In genomic region chr3:104795661-104796340, GRCm38 (mm10) we compare ENCODE assay signal across 11 mouse cellular contexts. TPM values are rescaled to one million over a fixed set of nuclear protein-coding genes. Genes with fewer than 3 reads are reported as not detected.
A peak's percentile ranks its signal among the peaks of the same experiment; 100 is the strongest.
DNase-seq lines count a peak whose midpoint lies in the region; ATAC-seq and TF ChIP-seq lines count a peak whose summit lies in the region.
"Had no signal": no experiment of that assay in that cellular context is flagged by ENCODE, and none has a peak within 500 bp of the region (broad histone marks: within the 10 kb centered on the region; RNA-seq: fewer than 3 reads in every experiment).

No protein-coding gene starts in this region.

- no peaks in the 10 kb centered on the region for H3K27me3 ChIP-seq in forebrain, embryonic 10.5 days (ENCODE audit: poor library complexity, severe bottlenecking)
- H3K27me3 ChIP-seq in forebrain, embryonic 15.5 days: no peaks in the 10 kb centered on the region
- no peaks in the 10 kb centered on the region for H3K27me3 ChIP-seq in kidney, embryonic 14.5 days (ENCODE audit: control insufficient read depth, insufficient read depth, low read length)
- no peaks in the 10 kb centered on the region for H3K27me3 ChIP-seq in embryonic facial prominence, embryonic 13.5 days
- H3K27me3 ChIP-seq in neural tube, embryonic 15.5 days (replicated peaks): no peaks in the 10 kb centered on the region
- no peaks in the 10 kb centered on the region for H3K27me3 ChIP-seq in midbrain, postnatal 0 days (ENCODE audit: insufficient read depth, low read length)

- no peak overlapping the region for H3K9ac ChIP-seq in forebrain, embryonic 15.5 days (replicated peaks)
- H3K9ac ChIP-seq in kidney, embryonic 14.5 days (ENCODE audit: low read depth, low read length): 0 out of 2 replicates have a peak overlapping the region, but pooled peaks have one; percentile 12
- no peak overlapping the region for H3K9ac ChIP-seq in embryonic facial prominence, embryonic 13.5 days
- H3K9ac ChIP-seq in neural tube, embryonic 15.5 days (replicated peaks): no peak overlapping the region
- no peak overlapping the region for H3K9ac ChIP-seq in midbrain, postnatal 0 days (replicated peaks; ENCODE audit: low read length, poor library complexity, severe bottlenecking)

- no peak for DNase-seq in forebrain, embryonic 10.5 days (ENCODE audit: extremely low spot score, low spot score)
- no peak for DNase-seq in kidney, postnatal 25 days
- no peak for DNase-seq in layer of hippocampus, adult 18-20 months (ENCODE audit: low spot score in 2 of 2)
- no peak for DNase-seq in midbrain, postnatal 0 days (ENCODE audit: low spot score)
- DNase-seq: cerebellum, postnatal 25 days had no signal

- H3K4me3 ChIP-seq in forebrain, embryonic 10.5 days: no peak overlapping the region
- H3K4me3 ChIP-seq in forebrain, embryonic 15.5 days: no peak overlapping the region
- no peak overlapping the region for H3K4me3 ChIP-seq in kidney, embryonic 14.5 days (ENCODE audit: low read length)
- no peak overlapping the region for H3K4me3 ChIP-seq in embryonic facial prominence, embryonic 13.5 days
- no peak overlapping the region for H3K4me3 ChIP-seq in neural tube, embryonic 15.5 days (replicated peaks)
- H3K4me3 ChIP-seq in midbrain, postnatal 0 days (ENCODE audit: low read depth, low read length): no peak overlapping the region

- 79% methylated on average over 15 of the region's 15 CpGs for WGBS in forebrain, embryonic 10.5 days
- WGBS in forebrain, embryonic 15.5 days: 68% methylated on average over 15 of the region's 15 CpGs
- 58% methylated on average over 15 of the region's 15 CpGs for WGBS in kidney, embryonic 14.5 days
- 71% methylated on average over 15 of the region's 15 CpGs for WGBS in embryonic facial prominence, embryonic 13.5 days
- WGBS in neural tube, embryonic 15.5 days: 64% methylated on average over 15 of the region's 15 CpGs
- 69% methylated on average over 15 of the region's 15 CpGs for WGBS in midbrain, postnatal 0 days

- no peak for ATAC-seq in forebrain, embryonic 15.5 days (replicated peaks)
- no peak for ATAC-seq in kidney, embryonic 14.5 days (ENCODE audit: low FRiP score, low TSS enrichment)
- no peak for ATAC-seq in embryonic facial prominence, embryonic 13.5 days (ENCODE audit: insufficient number of reproducible peaks, insufficient read depth, low FRiP score, low TSS enrichment, low read depth)
- no peak for ATAC-seq in neural tube, embryonic 15.5 days (ENCODE audit: low FRiP score)
- no peak for ATAC-seq in midbrain, postnatal 0 days (ENCODE audit: low FRiP score)

- no peak for TF ChIP-seq CTCF in midbrain, postnatal 0 days (IDR thresholded peaks at IDR 0.05)

- H3K4me2 ChIP-seq in forebrain, embryonic 15.5 days (replicated peaks): no peak overlapping the region
- H3K4me2 ChIP-seq in kidney, embryonic 14.5 days (replicated peaks; ENCODE audit: low read depth, low read length): no peak overlapping the region
- H3K4me2 ChIP-seq in embryonic facial prominence, embryonic 13.5 days: no peak overlapping the region
- no peak overlapping the region for H3K4me2 ChIP-seq in neural tube, embryonic 15.5 days
- H3K4me2 ChIP-seq in midbrain, postnatal 0 days (ENCODE audit: low read depth, low read length, poor library complexity, severe bottlenecking): no peak overlapping the region

- H3K27ac ChIP-seq in forebrain, embryonic 10.5 days: peak overlapping the region; percentile 77
- no peak overlapping the region for H3K27ac ChIP-seq in forebrain, embryonic 15.5 days (replicated peaks)
- H3K27ac ChIP-seq in kidney, embryonic 14.5 days (ENCODE audit: low read depth, low read length): peak overlapping the region; percentile 82
- peak overlapping the region; percentile 60 for H3K27ac ChIP-seq in embryonic facial prominence, embryonic 13.5 days
- H3K27ac ChIP-seq in neural tube, embryonic 15.5 days (replicated peaks): peak overlapping the region; percentile 33; the same call in 1 of the 2 replicates
- no peak overlapping the region for H3K27ac ChIP-seq in midbrain, postnatal 0 days (ENCODE audit: low read depth, low read length)

- peaks cover 52% of the 10 kb centered on the region for H3K4me1 ChIP-seq in forebrain, embryonic 10.5 days
- H3K4me1 ChIP-seq in forebrain, embryonic 15.5 days: peaks cover 19% of the 10 kb centered on the region; the same call in 1 of the 2 replicates
- peaks cover 52% of the 10 kb centered on the region for H3K4me1 ChIP-seq in kidney, embryonic 14.5 days (ENCODE audit: control insufficient read depth, insufficient read depth, low read length)
- peaks cover 56% of the 10 kb centered on the region for H3K4me1 ChIP-seq in embryonic facial prominence, embryonic 13.5 days
- peaks cover 46% of the 10 kb centered on the region for H3K4me1 ChIP-seq in neural tube, embryonic 15.5 days
- no peaks in the 10 kb centered on the region for H3K4me1 ChIP-seq in midbrain, postnatal 0 days (ENCODE audit: insufficient read depth, low read length)

- peaks cover 82% of the 10 kb centered on the region for H3K36me3 ChIP-seq in forebrain, embryonic 10.5 days (replicated peaks)
- H3K36me3 ChIP-seq in forebrain, embryonic 15.5 days: peaks cover 8% of the 10 kb centered on the region
- H3K36me3 ChIP-seq in kidney, embryonic 14.5 days (ENCODE audit: control insufficient read depth, insufficient read depth, low read length): peaks cover 76% of the 10 kb centered on the region
- H3K36me3 ChIP-seq in embryonic facial prominence, embryonic 13.5 days: peaks cover 87% of the 10 kb centered on the region
- peaks cover 21% of the 10 kb centered on the region; the same call in 1 of the 2 replicates for H3K36me3 ChIP-seq in neural tube, embryonic 15.5 days
- H3K36me3 ChIP-seq in midbrain, postnatal 0 days (ENCODE audit: insufficient read depth, low read length): peaks cover 32% of the 10 kb centered on the region

- H3K9me3 ChIP-seq in forebrain, embryonic 10.5 days: no peaks in the 10 kb centered on the region
- no peaks in the 10 kb centered on the region for H3K9me3 ChIP-seq in forebrain, embryonic 15.5 days
- no peaks in the 10 kb centered on the region for H3K9me3 ChIP-seq in kidney, embryonic 14.5 days (ENCODE audit: control insufficient read depth, low read length)
- no peaks in the 10 kb centered on the region for H3K9me3 ChIP-seq in embryonic facial prominence, embryonic 13.5 days
- no peaks in the 10 kb centered on the region for H3K9me3 ChIP-seq in neural tube, embryonic 15.5 days (replicated peaks)
- no peaks in the 10 kb centered on the region for H3K9me3 ChIP-seq in midbrain, postnatal 0 days (ENCODE audit: low read length)

RNA-seq across cellular contexts. Expression of gene Rhoc, which starts 7.6 kb away (rescaled TPM):
- polyA plus RNA-seq in forebrain, embryonic 10.5 days (2016; fragmentation: Nextera tagmentation; extraction: Ambion mirVana): 84.9 and 90.1 TPM in 2 replicates
- polyA plus RNA-seq in forebrain, embryonic 15.5 days (2015; fragmentation: Nextera tagmentation; extraction: Ambion mirVana): 43.3 and 44.6 TPM in 2 replicates
- 110 and 127 TPM in 2 replicates for polyA plus RNA-seq in kidney, embryonic 14.5 days (2014; fragmentation: Nextera tagmentation; extraction: Ambion mirVana)
- polyA plus RNA-seq in embryonic facial prominence, embryonic 13.5 days (2015; fragmentation: Nextera tagmentation; extraction: Ambion mirVana): 145 and 158 TPM in 2 replicates
- 74.6 and 85.4 TPM in 2 replicates for polyA plus RNA-seq in neural tube, embryonic 15.5 days (2015; fragmentation: Nextera tagmentation; extraction: Ambion mirVana)
- 10 to 100 TPM; 20.5 to 21.6 TPM for total RNA-seq in layer of hippocampus, adult 18-20 months (2021)
- 35.2 and 50.9 TPM in 2 replicates for total RNA-seq in midbrain, postnatal 0 days (2014; rRNA removed)
- 39.9 and 44.8 TPM in 2 replicates for polyA plus RNA-seq in midbrain, postnatal 0 days (2015; fragmentation: Nextera tagmentation; extraction: Ambion mirVana)

RNA-seq across cellular contexts. Expression of gene Fam19a3, which starts 14.2 kb away (rescaled TPM):
- polyA plus RNA-seq in forebrain, embryonic 10.5 days (2016; fragmentation: Nextera tagmentation; extraction: Ambion mirVana): not detected in 2 replicates
- 0.06 and 0.11 TPM in 2 replicates for polyA plus RNA-seq in forebrain, embryonic 15.5 days (2015; fragmentation: Nextera tagmentation; extraction: Ambion mirVana)
- 0.09 and 0.24 TPM in 2 replicates for polyA plus RNA-seq in kidney, embryonic 14.5 days (2014; fragmentation: Nextera tagmentation; extraction: Ambion mirVana)
- polyA plus RNA-seq in embryonic facial prominence, embryonic 13.5 days (2015; fragmentation: Nextera tagmentation; extraction: Ambion mirVana): 0.15 and 0.25 TPM in 2 replicates
- polyA plus RNA-seq in neural tube, embryonic 15.5 days (2015; fragmentation: Nextera tagmentation; extraction: Ambion mirVana): 0.09 and 0.17 TPM in 2 replicates
- not detected for total RNA-seq in layer of hippocampus, adult 18-20 months (2021)
- total RNA-seq in midbrain, postnatal 0 days (2014; rRNA removed): 0.09 and 0.11 TPM in 2 replicates
- not detected in 2 replicates for polyA plus RNA-seq in midbrain, postnatal 0 days (2015; fragmentation: Nextera tagmentation; extraction: Ambion mirVana)
- polyA plus RNA-seq: macrophage; neural tube, embryonic 14.5 days had no signal

RNA-seq across cellular contexts. Expression of gene Ppm1j, which starts 14.9 kb away (rescaled TPM):
- polyA plus RNA-seq in forebrain, embryonic 10.5 days (2016; fragmentation: Nextera tagmentation; extraction: Ambion mirVana): 1.4 and 1.6 TPM in 2 replicates
- polyA plus RNA-seq in forebrain, embryonic 15.5 days (2015; fragmentation: Nextera tagmentation; extraction: Ambion mirVana): 1.9 and 2.7 TPM in 2 replicates
- polyA plus RNA-seq in kidney, embryonic 14.5 days (2014; fragmentation: Nextera tagmentation; extraction: Ambion mirVana): 3.5 and 5.3 TPM in 2 replicates
- polyA plus RNA-seq in embryonic facial prominence, embryonic 13.5 days (2015; fragmentation: Nextera tagmentation; extraction: Ambion mirVana): 3.4 and 3.5 TPM in 2 replicates
- 2.3 and 2.8 TPM in 2 replicates for polyA plus RNA-seq in neural tube, embryonic 15.5 days (2015; fragmentation: Nextera tagmentation; extraction: Ambion mirVana)
- total RNA-seq in layer of hippocampus, adult 18-20 months (2021): under 1 TPM; 0.37 to 0.38 TPM
- total RNA-seq in midbrain, postnatal 0 days (2014; rRNA removed): 0.22 and 0.76 TPM in 2 replicates
- 1.2 and 1.3 TPM in 2 replicates for polyA plus RNA-seq in midbrain, postnatal 0 days (2015; fragmentation: Nextera tagmentation; extraction: Ambion mirVana)

RNA-seq across cellular contexts. Expression of gene Mov10, which starts 22.6 kb away (rescaled TPM):
- 16.8 and 19.5 TPM in 2 replicates for polyA plus RNA-seq in forebrain, embryonic 10.5 days (2016; fragmentation: Nextera tagmentation; extraction: Ambion mirVana)
- polyA plus RNA-seq in forebrain, embryonic 15.5 days (2015; fragmentation: Nextera tagmentation; extraction: Ambion mirVana): 7.5 and 7.6 TPM in 2 replicates
- 36.3 and 51.8 TPM in 2 replicates for polyA plus RNA-seq in kidney, embryonic 14.5 days (2014; fragmentation: Nextera tagmentation; extraction: Ambion mirVana)
- polyA plus RNA-seq in embryonic facial prominence, embryonic 13.5 days (2015; fragmentation: Nextera tagmentation; extraction: Ambion mirVana): 56.3 and 59.7 TPM in 2 replicates
- polyA plus RNA-seq in neural tube, embryonic 15.5 days (2015; fragmentation: Nextera tagmentation; extraction: Ambion mirVana): 11.9 and 24.5 TPM in 2 replicates
- 1 to 10 TPM; 7.9 to 9.7 TPM for total RNA-seq in layer of hippocampus, adult 18-20 months (2021)
- 7.9 and 18.2 TPM in 2 replicates for total RNA-seq in midbrain, postnatal 0 days (2014; rRNA removed)
- polyA plus RNA-seq in midbrain, postnatal 0 days (2015; fragmentation: Nextera tagmentation; extraction: Ambion mirVana): 6.1 and 7.7 TPM in 2 replicates

Comparison
In these comparisons a context has a peak if more than half of its experiments do, and no peak if none do; other contexts are left out.
1. H3K27ac ChIP-seq: peak in forebrain, embryonic 10.5 days (single experiment), kidney, embryonic 14.5 days (single experiment), embryonic facial prominence, embryonic 13.5 days (single experiment) and neural tube, embryonic 15.5 days (single experiment); none in forebrain, embryonic 15.5 days (single experiment) and midbrain, postnatal 0 days (single experiment).